Mouse (Mus musculus) hindbrain, embryonic 16.5 days (tissue): ENCODE measurements around the gene Ttc16. TPM values are rescaled to one million over a fixed set of nuclear protein-coding genes. Genes with fewer than 3 reads are reported as not detected.

ENCODE experiments used
- ATAC-seq: fragments of 200-750 bp; cut with Nextera tagmentation; 2 replicates; pipeline ENCODE4 v1.8.0; 2017; ENCODE audit warnings: moderate TSS enrichment, moderate library complexity
- H3K27ac ChIP-seq: fragments of 300-500 bp; sonication (generic); 2 replicates; pipeline ENCODE4 v1.5.1; 2014; ENCODE audit warnings: low read depth, mild to moderate bottlenecking, control low read depth, low read length, moderate library complexity
- H3K27me3 ChIP-seq: fragments of 300-500 bp; sonication (generic); replicated peaks from 2 replicates; pipeline ENCODE4 v1.6.1; 2014; ENCODE audit warnings: low read length; ENCODE audit not compliant: control insufficient read depth, insufficient read depth
- H3K36me3 ChIP-seq: fragments of 300-500 bp; sonication (generic); 2 replicates; pipeline ENCODE4 v1.6.1; 2014; ENCODE audit warnings: mild to moderate bottlenecking, low read length, moderate library complexity, mixed read lengths; ENCODE audit not compliant: control insufficient read depth, insufficient read depth
- H3K4me1 ChIP-seq: fragments of 300-500 bp; sonication (generic); 2 replicates; pipeline ENCODE4 v1.6.1; 2014; ENCODE audit warnings: low read depth, low read length; ENCODE audit not compliant: control insufficient read depth, insufficient read depth
- H3K4me2 ChIP-seq: fragments of 300-500 bp; sonication (generic); 2 replicates; pipeline ENCODE4 v1.6.1; 2014; ENCODE audit warnings: mild to moderate bottlenecking, low read length, control low read depth, moderate library complexity
- H3K4me3 ChIP-seq: fragments of 300-500 bp; sonication (generic); 2 replicates; pipeline ENCODE4 v1.5.1; 2014; ENCODE audit warnings: mild to moderate bottlenecking, low read length, control low read depth, moderate library complexity
- H3K9ac ChIP-seq: fragments of 300-500 bp; sonication (generic); 2 replicates; pipeline ENCODE4 v1.6.1; 2014; ENCODE audit warnings: low read depth, mild to moderate bottlenecking, control low read depth, low read length, moderate library complexity
- H3K9me3 ChIP-seq: fragments of 300-500 bp; sonication (generic); 2 replicates; pipeline ENCODE4 v1.6.1; 2014; ENCODE audit warnings: mild to moderate bottlenecking, low read length, moderate library complexity; ENCODE audit not compliant: control insufficient read depth
- WGBS: fragments of 180-500 bp; shearing (Covaris S2); extraction: QIAGEN DNeasy Blood & Tissue Kit; methylation state at CpG from one replicate; pipeline ENCODE4 v1.1.7; 2014; 5-methylcytosine and 5-hydroxymethylcytosine counted together
- polyA plus RNA-seq: library from polyadenylated mRNA; unstranded; fragments of >200 nt; fragmentation: Nextera tagmentation; extraction: Ambion mirVana; gene quantifications from 2 replicates; pipeline ENCODE4 v1.2.1, GENCODE M21; 2015

Gene Ttc16
- polyA plus RNA-seq, 1 experiment from 2014 or later, result 0.53 TPM

DNA sequence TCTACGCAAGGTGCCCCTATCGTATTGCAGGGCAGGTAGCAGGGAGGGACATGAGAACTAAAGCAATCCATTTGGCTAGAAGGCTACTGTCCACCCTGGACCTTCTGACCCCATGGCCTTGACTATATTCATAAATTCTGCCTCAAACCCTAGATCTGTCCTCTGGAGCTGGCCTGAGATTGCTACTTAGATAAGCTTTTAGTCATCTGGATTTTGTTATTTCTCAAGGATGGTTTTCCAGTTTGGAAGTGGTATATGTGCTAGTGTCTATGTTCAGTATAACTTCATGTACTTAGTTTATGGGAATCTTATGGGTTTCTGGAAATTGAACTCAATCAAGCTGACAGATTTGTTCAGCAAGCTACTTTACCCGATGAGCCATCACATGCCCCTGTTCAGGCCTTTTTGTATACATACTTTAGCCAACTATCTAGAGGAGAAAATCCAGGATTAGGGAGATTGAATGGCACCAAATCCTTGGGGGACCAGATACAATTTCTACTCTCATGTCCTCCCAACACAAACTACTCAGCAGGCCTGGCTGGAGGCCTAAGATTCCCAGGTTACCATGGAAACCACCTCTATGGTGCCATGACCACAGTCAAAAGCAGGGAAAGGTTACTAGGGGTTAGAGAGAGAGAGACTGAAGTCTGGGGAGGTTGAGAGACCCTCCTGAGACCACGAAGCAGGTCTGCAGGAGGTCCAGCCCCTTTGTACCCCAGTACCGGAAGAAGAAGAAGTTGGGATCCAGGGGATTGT is 5.9 kb downstream of the Ttc16 start:
- no peak for ATAC-seq
- H3K27ac ChIP-seq, result no peak overlapping the region
- H3K4me3 ChIP-seq, result no peak overlapping the region
- no peaks in the 10 kb centered on the region for H3K36me3 ChIP-seq
- no peaks in the 10 kb centered on the region for H3K27me3 ChIP-seq
- H3K4me1 ChIP-seq, result no peaks in the 10 kb centered on the region; the same call in 1 of the 2 replicates
- H3K4me2 ChIP-seq, result no peak overlapping the region
- H3K9me3 ChIP-seq, result no peaks in the 10 kb centered on the region
- H3K9ac ChIP-seq, result no peak overlapping the region
- WGBS, result 60% methylated on average over 5 of the region's 5 CpGs

DNA sequence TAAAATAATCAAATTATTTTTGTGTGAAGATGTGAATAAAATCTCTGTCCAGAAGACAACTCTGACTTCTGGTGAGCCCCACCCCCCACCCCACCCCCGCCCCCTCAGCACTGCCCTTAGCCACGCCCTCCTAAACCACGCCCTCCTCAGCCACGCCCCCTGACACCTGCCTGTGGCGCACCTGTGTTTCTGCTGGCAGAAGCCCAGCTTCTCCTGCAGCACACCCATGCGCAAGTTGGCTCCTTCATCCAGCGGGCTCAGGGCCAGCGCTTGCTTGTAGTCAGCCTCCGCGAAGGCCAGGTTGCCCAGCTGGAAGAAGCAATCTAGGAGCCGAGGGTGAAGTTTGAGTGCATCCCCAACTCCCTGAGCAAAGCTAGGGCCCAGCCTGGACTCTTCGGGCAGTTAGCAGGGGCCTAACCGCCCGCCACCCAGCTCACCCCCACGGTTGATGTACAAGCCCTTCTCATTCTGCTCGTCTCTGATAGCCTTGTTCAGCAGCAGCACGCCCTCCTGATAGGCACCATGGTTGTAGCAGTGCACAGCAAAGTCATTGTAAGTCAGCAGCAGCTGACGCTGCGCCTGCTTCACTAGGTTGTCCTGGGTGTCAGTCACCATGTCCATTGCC is 6.7 kb downstream of the Ttc16 start:
- Histone ChIP-seq H3K4me1 (no peaks in the 10 kb centered on the region), H3K27ac (no peak overlapping the region), H3K9me3 (no peaks in the 10 kb centered on the region), H3K4me2 (no peak overlapping the region), H3K27me3 (no peaks in the 10 kb centered on the region), H3K36me3 (no peaks in the 10 kb centered on the region), H3K9ac (no peak overlapping the region), H3K4me3 (no peak overlapping the region)
- 58% methylated on average over 19 of the region's 19 CpGs for WGBS
- ATAC-seq, result no peak

DNA sequence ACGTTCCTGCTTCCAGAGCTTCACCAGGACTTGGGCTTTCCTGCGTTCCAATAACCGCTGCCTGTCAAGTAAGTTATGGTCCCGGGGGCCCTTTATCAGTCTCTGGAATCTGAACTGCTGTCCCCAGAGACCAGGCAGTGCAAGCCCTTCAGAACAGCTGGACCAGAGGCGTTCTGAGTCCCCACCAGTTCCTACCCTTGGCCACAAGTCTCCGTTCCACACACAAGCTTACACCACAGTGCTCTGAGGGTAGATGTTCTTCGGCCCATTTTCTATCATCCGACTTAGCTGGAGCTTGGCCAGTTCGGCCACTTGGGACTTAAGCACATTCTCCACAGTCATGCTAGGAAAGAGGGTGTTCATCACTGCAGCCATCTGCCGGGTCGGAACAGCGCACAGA is 8.2 kb downstream of the Ttc16 start:
- no peaks in the 10 kb centered on the region for H3K27me3 ChIP-seq
- no peak overlapping the region for H3K4me3 ChIP-seq
- H3K9ac ChIP-seq, result no peak overlapping the region
- H3K27ac ChIP-seq, result no peak overlapping the region
- 73% methylated on average over 12 of the region's 12 CpGs for WGBS
- H3K36me3 ChIP-seq, result 0 out of 2 replicates have a peak, but pooled peaks cover 4% of the 10 kb centered on the region
- H3K4me2 ChIP-seq, result no peak overlapping the region
- no peaks in the 10 kb centered on the region for H3K9me3 ChIP-seq
- no peaks in the 10 kb centered on the region for H3K4me1 ChIP-seq
- no peak for ATAC-seq

DNA sequence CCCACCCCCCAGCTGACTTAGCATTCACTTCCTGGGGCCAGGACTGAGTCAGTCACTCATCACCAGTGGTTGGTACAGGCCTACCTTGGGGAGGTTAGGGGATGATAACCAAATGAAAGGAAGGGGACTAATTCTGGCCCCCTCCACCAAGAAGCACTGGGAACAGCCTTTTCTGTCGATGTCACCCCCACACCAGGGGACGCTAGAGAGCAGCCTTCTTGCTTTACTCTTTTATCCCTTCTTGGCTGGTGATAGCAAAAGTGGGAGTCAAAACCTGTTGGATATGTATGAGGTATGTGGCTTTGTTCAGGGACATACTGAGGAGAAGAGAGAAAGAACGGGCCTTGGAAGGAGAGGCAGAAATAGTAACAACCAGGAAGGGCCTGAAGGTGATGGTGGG is 12.1 kb downstream of the Ttc16 start:
- H3K36me3 ChIP-seq, result peaks cover 18% of the 10 kb centered on the region
- no peaks in the 10 kb centered on the region for H3K9me3 ChIP-seq
- H3K4me2 ChIP-seq, result no peak overlapping the region
- no peak overlapping the region for H3K27ac ChIP-seq
- no peak overlapping the region for H3K4me3 ChIP-seq
- WGBS, result 87% methylated on average over 3 of the region's 3 CpGs
- no peak for ATAC-seq
- peaks cover 7% of the 10 kb centered on the region for H3K4me1 ChIP-seq
- no peak overlapping the region for H3K9ac ChIP-seq
- no peaks in the 10 kb centered on the region for H3K27me3 ChIP-seq

DNA sequence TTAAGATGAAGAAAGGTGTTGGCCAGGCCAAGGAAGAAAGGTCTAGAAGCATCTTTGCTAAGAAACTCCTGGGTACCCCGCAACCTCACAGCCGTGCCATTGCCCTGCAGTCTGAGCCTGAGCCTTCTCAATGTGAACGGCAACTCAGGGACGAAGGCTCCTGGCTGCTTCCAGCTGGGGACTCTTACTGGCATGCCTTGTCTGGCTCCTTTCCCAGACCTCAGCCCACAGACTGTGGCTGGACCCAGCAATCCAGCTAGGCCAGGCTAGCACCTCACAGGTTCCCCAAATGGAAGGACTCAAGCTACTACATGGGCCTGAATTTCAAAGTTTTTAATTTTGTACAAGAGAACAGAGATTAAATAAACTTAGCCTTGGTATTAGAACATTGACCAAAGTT is 13.6 kb downstream of the Ttc16 start:
- H3K36me3 ChIP-seq, result peaks cover 18% of the 10 kb centered on the region
- H3K4me3 ChIP-seq, result no peak overlapping the region
- no peaks in the 10 kb centered on the region for H3K9me3 ChIP-seq
- no peak for ATAC-seq
- H3K27ac ChIP-seq, result no peak overlapping the region
- no peak overlapping the region for H3K9ac ChIP-seq
- H3K4me2 ChIP-seq, result no peak overlapping the region
- H3K27me3 ChIP-seq, result no peaks in the 10 kb centered on the region
- WGBS, result 87% methylated on average over 4 of the region's 4 CpGs
- peaks cover 8% of the 10 kb centered on the region for H3K4me1 ChIP-seq

DNA sequence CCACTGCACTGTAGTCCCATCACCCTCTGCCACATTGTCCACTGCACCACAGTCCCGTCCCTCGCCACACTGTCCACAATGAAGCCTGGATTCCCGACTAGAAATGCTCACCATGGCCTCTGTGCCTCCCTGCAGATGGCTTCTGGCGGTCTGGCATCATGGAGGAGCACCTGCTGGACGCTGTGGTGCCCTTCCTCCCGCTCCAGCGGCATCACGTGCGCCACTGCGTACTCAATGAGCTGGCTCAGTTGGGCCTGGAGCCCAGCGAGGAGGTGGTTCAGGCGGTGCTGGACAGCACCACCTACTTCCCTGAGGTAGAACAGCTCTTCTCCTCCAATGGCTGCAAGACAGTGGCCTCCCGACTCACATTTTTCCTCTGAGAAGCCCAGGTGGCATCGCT is 14.1 kb downstream of the Ttc16 start:
- Histone ChIP-seq H3K4me2 (no peak overlapping the region), H3K9ac (no peak overlapping the region), H3K36me3 (peaks cover 18% of the 10 kb centered on the region), H3K4me1 (peaks cover 8% of the 10 kb centered on the region), H3K9me3 (no peaks in the 10 kb centered on the region), H3K4me3 (no peak overlapping the region), H3K27ac (no peak overlapping the region), H3K27me3 (no peaks in the 10 kb centered on the region)
- WGBS, result 87% methylated on average over 14 of the region's 14 CpGs
- ATAC-seq, result no peak

DNA sequence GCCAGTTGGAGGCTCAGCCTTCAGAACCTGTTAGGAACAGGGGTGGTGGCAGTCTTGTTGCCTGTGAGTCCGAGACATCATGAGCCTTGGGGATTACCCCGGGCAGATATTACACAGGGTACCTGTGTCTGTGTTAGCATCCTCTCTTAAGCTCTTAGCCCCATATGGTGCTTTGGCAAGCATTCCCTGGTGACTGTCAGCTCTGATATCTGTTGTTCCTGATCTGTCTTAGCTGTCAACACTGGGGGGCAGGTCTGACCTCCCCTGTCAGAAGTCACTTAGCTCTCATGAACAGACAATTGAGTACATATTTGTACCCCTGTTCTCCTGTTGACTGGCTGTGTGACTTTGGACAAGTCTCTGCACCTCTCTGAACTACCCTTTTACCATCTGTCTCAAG is 16.4 kb downstream of the Ttc16 start:
- 75% methylated on average over 2 of the region's 2 CpGs for WGBS
- peaks cover 29% of the 10 kb centered on the region for H3K36me3 ChIP-seq
- no peak for ATAC-seq

DNA sequence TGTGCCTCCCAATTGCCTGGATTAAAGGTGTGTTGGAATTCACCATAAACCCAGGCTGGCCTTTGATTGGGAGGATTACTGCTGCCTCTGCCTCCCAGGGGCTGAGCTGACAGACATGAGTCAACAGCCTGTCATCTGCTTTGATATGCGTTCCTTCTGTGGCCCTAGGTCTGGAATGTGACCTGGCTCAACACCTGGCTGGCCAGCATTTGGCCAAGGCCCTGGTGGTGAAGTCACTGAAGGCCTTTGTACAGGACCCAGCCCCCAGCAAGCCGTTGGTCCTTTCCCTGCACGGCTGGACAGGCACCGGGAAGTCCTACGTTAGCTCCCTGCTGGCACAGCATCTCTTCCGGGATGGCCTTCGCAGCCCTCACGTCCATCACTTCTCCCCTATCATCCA is 16.9 kb downstream of the Ttc16 start:
- Histone ChIP-seq H3K4me3 (no peak overlapping the region; the same call in 1 of the 2 replicates), H3K27me3 (no peaks in the 10 kb centered on the region), H3K36me3 (peaks cover 29% of the 10 kb centered on the region), H3K4me1 (peaks cover 8% of the 10 kb centered on the region), H3K4me2 (peak overlapping the region; percentile 61), H3K9ac (peak overlapping the region; percentile 27; the same call in 1 of the 2 replicates), H3K27ac (no peak overlapping the region), H3K9me3 (no peaks in the 10 kb centered on the region)
- ATAC-seq, result no peak
- WGBS, result 73% methylated on average over 8 of the region's 8 CpGs

More for the DNA sequence above, 16.4 kb downstream of the Ttc16 start:
- H3K9ac ChIP-seq, result no peak overlapping the region
- no peak overlapping the region for H3K4me2 ChIP-seq
- H3K4me3 ChIP-seq, result no peak overlapping the region
- peaks cover 8% of the 10 kb centered on the region for H3K4me1 ChIP-seq
- H3K27me3 ChIP-seq, result no peaks in the 10 kb centered on the region
- no peaks in the 10 kb centered on the region for H3K9me3 ChIP-seq
- no peak overlapping the region for H3K27ac ChIP-seq

DNA sequence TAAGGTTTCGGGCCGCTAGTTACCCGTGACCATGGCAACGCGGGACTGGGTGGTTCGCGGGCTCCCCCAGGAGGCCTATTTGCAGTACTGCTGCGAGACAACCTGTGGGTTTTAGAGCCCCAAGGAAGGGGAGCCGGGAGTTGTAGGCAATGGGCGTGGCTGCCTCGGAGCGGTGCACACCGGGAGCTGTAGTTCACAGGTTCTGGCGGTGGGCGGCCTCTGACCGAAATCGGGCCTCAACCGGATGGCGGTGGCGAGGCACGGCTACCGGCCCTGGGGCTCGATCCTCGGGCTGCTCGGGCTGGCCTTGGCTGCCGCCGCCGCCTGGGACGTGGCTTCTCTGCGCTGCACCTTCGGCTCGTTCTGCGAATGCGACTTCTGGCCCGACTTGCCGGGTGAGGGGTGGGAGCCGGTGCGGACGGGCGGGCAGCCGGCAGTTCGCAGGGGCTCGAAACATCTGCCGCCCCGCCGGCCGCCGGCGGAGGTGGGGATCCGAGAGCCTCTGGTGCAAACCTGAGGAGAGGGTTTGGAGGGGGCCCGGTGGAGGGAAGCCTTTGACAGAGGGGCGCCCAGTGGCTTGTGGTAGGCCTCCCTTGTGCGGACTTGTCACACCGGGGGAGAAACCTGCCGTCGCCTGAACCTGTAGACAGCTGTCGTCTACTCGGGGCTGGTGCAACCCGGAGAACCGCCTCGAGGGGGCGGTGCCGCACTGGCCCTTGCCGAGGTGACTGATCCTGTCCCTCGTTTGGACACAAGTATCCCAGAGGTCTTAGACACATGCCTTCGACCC is 18.2 kb downstream of the Ttc16 start, which contains the start of gene Tor2a:
TSS of gene Tor2a (plus strand) at position 179 of the 790 bp plus-strand sequence.
- ATAC-seq, result peak; percentile 93
- H3K9me3 ChIP-seq, result no peaks in the 10 kb centered on the region
- H3K36me3 ChIP-seq, result peaks cover 35% of the 10 kb centered on the region
- H3K9ac ChIP-seq, result peak within 1 kb of the TSS; percentile 70
- peak within 1 kb of the TSS; percentile 61 for H3K4me2 ChIP-seq
- WGBS, result under 1% methylated on average over 60 of the region's 66 CpGs
- H3K27ac ChIP-seq, result peak within 1 kb of the TSS; percentile 80
- no peaks in the 10 kb centered on the region for H3K27me3 ChIP-seq
- peak within 1 kb of the TSS; percentile 51 for H3K4me3 ChIP-seq
- peaks cover 8% of the 10 kb centered on the region for H3K4me1 ChIP-seq
